Mouse (Mus musculus) embryonic facial prominence, embryonic 11.5 days (tissue): ENCODE results near the gene Gm38431. TPM values are rescaled to one million over a fixed set of nuclear protein-coding genes. Genes with fewer than 3 reads are reported as not detected.

Source experiments
- ATAC-seq: fragments of 200-750 bp; cut with Nextera tagmentation; replicated peaks from 2 replicates; pipeline ENCODE4 v1.8.0; 2017; ENCODE audit warnings: low read depth; ENCODE audit not compliant: insufficient number of reproducible peaks, low FRiP score, low TSS enrichment
- DNase-seq: peaks from one replicate; pipeline ENCODE4 v3.0.0-alpha.2; 2015; ENCODE audit warnings: low spot score
- H3K27ac ChIP-seq: fragments of 300-500 bp; sonication (generic); replicated peaks from 2 replicates; pipeline ENCODE4 v1.5.1; 2014; ENCODE audit warnings: mild to moderate bottlenecking, low read depth, low read length, control low read depth
- H3K27me3 ChIP-seq: fragments of 300-500 bp; sonication (generic); 2 replicates; pipeline ENCODE4 v1.6.1; 2014; ENCODE audit warnings: mild to moderate bottlenecking, low read length, moderate library complexity, mixed read lengths; ENCODE audit not compliant: control insufficient read depth, insufficient read depth
- H3K36me3 ChIP-seq: fragments of 300-500 bp; sonication (generic); replicated peaks from 2 replicates; pipeline ENCODE4 v1.6.1; 2014; ENCODE audit warnings: low read depth, mild to moderate bottlenecking, low read length, moderate library complexity, mixed read lengths; ENCODE audit not compliant: control insufficient read depth, insufficient read depth
- H3K4me1 ChIP-seq: fragments of 300-500 bp; sonication (generic); 2 replicates; pipeline ENCODE4 v1.6.1; 2014; ENCODE audit warnings: low read length, mixed read lengths; ENCODE audit not compliant: control insufficient read depth, insufficient read depth
- H3K4me2 ChIP-seq: fragments of 300-500 bp; sonication (generic); 2 replicates; pipeline ENCODE4 v1.6.1; 2014; ENCODE audit warnings: low read depth, mild to moderate bottlenecking, control low read depth, low read length, moderate library complexity
- H3K4me3 ChIP-seq: fragments of 300-500 bp; sonication (generic); 2 replicates; pipeline ENCODE4 v1.5.1; 2014; ENCODE audit warnings: low read depth, low read length, control low read depth
- H3K9ac ChIP-seq: fragments of 300-500 bp; sonication (generic); replicated peaks from 2 replicates; pipeline ENCODE4 v1.6.1; 2014; ENCODE audit warnings: mild to moderate bottlenecking, control low read depth, low read length
- H3K9me3 ChIP-seq: fragments of 300-500 bp; sonication (generic); replicated peaks from 2 replicates; pipeline ENCODE4 v1.6.1; 2016; ENCODE audit warnings: mild to moderate bottlenecking, low read length, inconsistent platforms, mixed read lengths; ENCODE audit not compliant: control insufficient read depth
- WGBS: fragments of 180-500 bp; shearing (Covaris S2); extraction: QIAGEN DNeasy Blood & Tissue Kit; methylation state at CpG from one replicate; pipeline ENCODE4 v1.1.7; 2014; 5-methylcytosine and 5-hydroxymethylcytosine counted together
- polyA plus RNA-seq: library from polyadenylated mRNA; unstranded; fragments of >200 nt; fragmentation: Nextera tagmentation; extraction: Ambion mirVana; gene quantifications from 2 replicates; pipeline ENCODE4 v1.2.1, GENCODE M21; 2014

Gene Gm38431
- polyA plus RNA-seq, result 2.0 and 2.3 TPM in 2 replicates

GRCm38 (mm10) chr9:21091707-21092320, at the start of gene Gm38431, which contains the start of gene Raver1:
Gene Gm38431, minus strand, starts transcription at chr9:21091997.
Gene Raver1, minus strand, starts transcription at chr9:21092008.
- DNase-seq (peak; percentile 99), ATAC-seq (peak; percentile 99)
- WGBS, result under 1% methylated on average over 53 of the region's 54 CpGs
- no peaks in the 10 kb centered on the region for H3K27me3 ChIP-seq
- peaks cover 12% of the 10 kb centered on the region for H3K36me3 ChIP-seq
- H3K9me3 ChIP-seq, result no peaks in the 10 kb centered on the region
- peak within 1 kb of the TSS; percentile 60 for H3K4me3 ChIP-seq
- peak within 1 kb of the TSS; percentile 66 for H3K4me2 ChIP-seq
- H3K9ac ChIP-seq, result peak within 1 kb of the TSS; percentile 74
- no peaks in the 10 kb centered on the region; the same call in 1 of the 2 replicates for H3K4me1 ChIP-seq
- peak within 1 kb of the TSS; percentile 68 for H3K27ac ChIP-seq

DNA sequence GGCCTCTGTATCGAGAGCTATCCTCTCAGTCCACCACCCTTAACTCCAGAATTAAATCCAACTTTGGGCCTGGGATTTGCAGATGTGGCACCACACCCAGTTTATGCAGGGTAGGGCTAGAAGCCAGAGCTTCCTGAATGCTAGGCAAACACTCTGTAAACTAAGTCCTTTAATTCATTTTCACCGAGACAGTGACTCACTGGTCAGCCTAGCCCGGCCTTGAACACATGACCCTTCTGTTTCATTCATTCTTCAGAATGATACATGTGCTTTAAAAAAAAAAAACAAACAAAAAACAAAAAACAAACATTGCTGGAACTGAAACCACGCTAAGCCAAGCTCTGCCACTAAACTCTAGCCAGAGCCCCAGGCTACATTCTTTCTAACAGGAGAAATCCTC, 46.6 kb upstream of the Gm38431 start:
- no peak overlapping the region for H3K9ac ChIP-seq
- no peaks in the 10 kb centered on the region for H3K27me3 ChIP-seq
- no peaks in the 10 kb centered on the region for H3K4me1 ChIP-seq
- H3K4me2 ChIP-seq, result no peak overlapping the region
- DNase-seq (no peak), ATAC-seq (no peak)
- 83% methylated on average over 4 of the region's 4 CpGs for WGBS
- H3K4me3 ChIP-seq, result no peak overlapping the region
- H3K36me3 ChIP-seq, result peaks cover 28% of the 10 kb centered on the region
- no peaks in the 10 kb centered on the region for H3K9me3 ChIP-seq
- H3K27ac ChIP-seq, result no peak overlapping the region

GRCm38 (mm10) chr9:21137229-21137628, 45.4 kb upstream of the Gm38431 start:
- Histone ChIP-seq H3K4me1 (no peaks in the 10 kb centered on the region), H3K27ac (no peak overlapping the region), H3K36me3 (peaks cover 19% of the 10 kb centered on the region), H3K27me3 (no peaks in the 10 kb centered on the region), H3K9me3 (no peaks in the 10 kb centered on the region), H3K9ac (no peak overlapping the region), H3K4me3 (no peak overlapping the region), H3K4me2 (no peak overlapping the region)
- ATAC-seq (no peak), DNase-seq (peak; percentile 79)
- WGBS, result 44% methylated on average over 3 of the region's 3 CpGs

GRCm38 (mm10) chr9:21136401-21136800, 44.6 kb upstream of the Gm38431 start:
- no peak for DNase-seq
- no peak overlapping the region for H3K9ac ChIP-seq
- 83% methylated on average over 6 of the region's 6 CpGs for WGBS
- no peak overlapping the region for H3K4me3 ChIP-seq
- no peak overlapping the region for H3K4me2 ChIP-seq
- no peak overlapping the region for H3K27ac ChIP-seq
- no peaks in the 10 kb centered on the region for H3K27me3 ChIP-seq
- peaks cover 16% of the 10 kb centered on the region for H3K36me3 ChIP-seq
- H3K9me3 ChIP-seq, result no peaks in the 10 kb centered on the region
- no peaks in the 10 kb centered on the region for H3K4me1 ChIP-seq
- no peak for ATAC-seq

DNA sequence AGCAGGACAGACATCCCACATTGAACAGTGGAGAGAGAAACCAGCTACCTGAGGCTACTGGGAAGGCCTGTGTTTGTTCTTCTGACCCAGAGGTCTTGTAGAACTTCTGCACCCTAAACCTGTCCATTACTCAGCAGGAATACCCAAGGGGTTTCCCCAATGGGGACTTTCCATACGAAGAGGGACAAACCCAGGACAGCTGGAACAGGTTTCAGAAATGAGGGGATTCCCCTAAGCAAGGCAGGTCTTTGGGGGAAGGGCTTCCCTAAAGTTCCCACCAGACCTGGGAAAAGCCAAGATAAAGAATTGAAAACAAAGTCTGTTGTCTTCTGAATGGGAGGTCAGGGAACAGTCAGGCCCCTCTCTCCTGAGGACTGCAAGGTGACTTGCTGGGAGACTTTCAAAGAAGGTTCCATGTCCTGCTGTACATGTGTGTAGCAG, 44.2 kb upstream of the Gm38431 start:
- Histone ChIP-seq H3K4me2 (no peak overlapping the region), H3K4me3 (no peak overlapping the region), H3K36me3 (peaks cover 16% of the 10 kb centered on the region), H3K9me3 (no peaks in the 10 kb centered on the region), H3K27ac (no peak overlapping the region), H3K4me1 (no peaks in the 10 kb centered on the region), H3K9ac (no peak overlapping the region), H3K27me3 (no peaks in the 10 kb centered on the region)
- DNase-seq (no peak), ATAC-seq (no peak)
- WGBS, result 55% methylated on average over 1 of the region's 1 CpGs

DNA sequence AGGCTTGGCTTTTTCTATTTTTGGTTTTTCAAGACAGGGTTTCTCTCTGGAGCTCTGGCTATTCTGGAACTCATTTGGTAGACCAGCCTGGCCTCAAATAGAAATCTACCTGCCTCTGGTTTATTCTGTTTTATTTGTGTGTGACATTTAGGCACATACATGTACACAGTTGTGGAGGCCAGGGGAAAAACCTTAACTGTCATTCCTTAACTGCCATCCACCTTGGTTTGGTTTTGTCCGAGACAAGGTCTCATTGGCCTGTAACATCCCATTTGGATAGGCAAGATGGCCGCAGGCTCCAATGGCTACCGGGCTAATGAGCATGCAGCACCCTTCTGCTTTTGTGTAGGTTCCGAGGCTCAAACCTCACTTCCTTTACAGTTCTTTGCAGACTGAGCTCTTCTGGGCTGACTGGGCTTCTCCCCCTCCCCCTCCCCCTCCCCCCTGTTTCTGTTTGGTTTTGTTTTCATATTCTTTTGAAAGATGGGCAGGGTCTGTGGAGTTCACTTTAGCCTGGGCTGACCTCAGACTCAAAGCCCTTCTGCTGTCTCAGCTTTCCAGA, 43.6 kb upstream of the Gm38431 start:
- Histone ChIP-seq H3K4me2 (no peak overlapping the region), H3K4me1 (no peaks in the 10 kb centered on the region), H3K4me3 (no peak overlapping the region), H3K27me3 (no peaks in the 10 kb centered on the region), H3K9me3 (no peaks in the 10 kb centered on the region), H3K9ac (no peak overlapping the region), H3K27ac (no peak overlapping the region), H3K36me3 (peaks cover 16% of the 10 kb centered on the region)
- DNase-seq (no peak), ATAC-seq (no peak)
- 78% methylated on average over 4 of the region's 4 CpGs for WGBS

- no peak for ATAC-seq
Measured at GRCm38 (mm10) chr9:21134595-21135328, 43.0 kb upstream of the Gm38431 start.

More at GRCm38 (mm10) chr9:21134595-21135328, 43.0 kb upstream of the Gm38431 start:
- Histone ChIP-seq H3K27me3 (no peaks in the 10 kb centered on the region), H3K36me3 (peaks cover 13% of the 10 kb centered on the region), H3K4me2 (no peak overlapping the region), H3K4me1 (no peaks in the 10 kb centered on the region), H3K9ac (no peak overlapping the region), H3K27ac (no peak overlapping the region), H3K9me3 (no peaks in the 10 kb centered on the region), H3K4me3 (no peak overlapping the region)
- WGBS, result 78% methylated on average over 9 of the region's 9 CpGs
- DNase-seq, result no peak
